Mouse (Mus musculus) adrenal gland, adult 18-20 months (tissue): ENCODE measurements around the gene Fam222a. TPM values are rescaled to one million over a fixed set of nuclear protein-coding genes. Genes with fewer than 3 reads are reported as not detected.

ENCODE experiments used
- DNase-seq, 2 experiments: peaks; one replicate each; pipeline ENCODE4 v3.0.0; 2021 to 2022; ENCODE audit warnings: low spot score in 2 of 2
- total RNA-seq, 2 experiments: library from RNA; stranded (reverse); gene quantifications; 1 replicate in 1 of 2; 2 replicates in 1 of 2; pipeline ENCODE4 v1.2.3; 2021

Gene Fam222a
- total RNA-seq, 2 experiments from 2014 or later: 62.7 to 76.0 TPM

DNA sequence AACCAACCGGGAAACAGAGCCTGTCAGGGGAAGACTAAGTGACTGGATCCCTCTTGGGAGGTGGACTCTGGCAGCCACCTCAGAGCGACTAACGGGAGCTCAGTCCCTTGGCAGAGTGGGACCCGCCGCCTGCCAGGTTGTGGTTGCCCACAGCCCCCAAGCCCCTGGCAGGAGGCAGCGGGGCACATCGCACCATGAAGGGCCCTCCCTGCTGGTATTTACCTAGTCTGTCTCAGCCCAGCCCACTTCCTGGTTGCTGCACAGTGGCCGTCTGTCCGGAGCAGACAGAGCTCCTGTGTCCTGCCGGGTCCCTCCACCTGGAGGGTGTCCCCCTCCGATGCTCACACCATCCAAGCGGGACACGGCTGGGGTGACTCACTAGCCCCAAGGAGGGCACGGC, 83.2 kb downstream of the Fam222a start:
- no peak for DNase-seq

DNA sequence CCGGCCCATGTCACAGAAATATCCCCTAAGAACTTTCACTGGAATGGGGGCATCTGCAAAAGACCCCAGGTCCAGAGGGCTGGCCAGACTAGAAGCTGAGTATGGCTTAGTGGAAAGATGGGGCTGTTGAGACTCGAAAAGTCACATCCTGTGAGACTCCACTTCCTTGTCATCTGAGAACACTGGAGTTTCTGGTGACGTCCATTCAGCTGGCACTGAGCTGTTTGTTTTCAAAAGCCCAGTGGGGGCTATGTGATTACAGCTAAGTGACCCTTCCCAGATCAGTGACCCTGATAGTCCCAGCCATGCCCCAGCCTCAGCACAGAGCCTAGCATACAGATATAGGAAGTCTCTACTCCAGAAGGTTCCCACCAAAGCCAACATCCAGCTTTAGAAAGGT, 83.6 kb downstream of the Fam222a start:
- no peak for DNase-seq

DNA sequence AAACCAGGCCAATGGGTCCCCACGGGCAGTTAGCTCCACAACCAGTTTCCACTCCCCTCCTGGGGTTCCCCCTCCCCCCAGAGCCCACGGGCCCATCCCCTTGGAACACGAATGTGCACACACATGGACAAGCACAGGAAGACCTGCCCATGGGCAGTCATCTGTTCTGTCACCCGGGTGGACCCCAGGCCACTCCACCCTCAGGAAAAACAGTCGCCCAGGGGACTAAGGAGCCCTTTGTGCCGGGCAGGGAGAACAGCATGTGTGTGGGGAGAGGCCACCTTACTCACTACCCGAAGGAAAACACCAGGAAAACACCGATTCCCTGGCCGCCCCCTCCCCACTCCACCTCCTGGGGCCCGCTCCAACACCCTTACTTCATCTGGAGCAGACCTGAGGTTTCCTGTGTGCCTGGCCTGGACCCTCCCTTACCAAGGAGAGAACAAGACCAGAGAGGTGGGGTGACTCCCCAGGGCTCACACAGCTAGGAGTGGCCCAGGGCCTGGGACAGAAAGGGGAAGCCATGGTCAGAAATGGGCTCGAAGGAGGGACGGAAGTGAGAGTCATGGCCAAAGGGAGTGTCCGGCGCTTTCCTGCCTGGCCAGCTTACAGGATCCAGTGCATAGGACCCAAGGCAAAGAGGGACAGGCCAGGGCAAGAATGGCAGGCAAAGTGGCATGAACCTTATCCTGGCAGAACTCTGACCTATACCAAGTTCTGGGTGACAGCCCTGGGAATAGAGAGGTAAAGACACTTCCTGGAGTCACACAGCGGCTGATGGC, 86.0 kb downstream of the Fam222a start:
- no peak for DNase-seq

DNA sequence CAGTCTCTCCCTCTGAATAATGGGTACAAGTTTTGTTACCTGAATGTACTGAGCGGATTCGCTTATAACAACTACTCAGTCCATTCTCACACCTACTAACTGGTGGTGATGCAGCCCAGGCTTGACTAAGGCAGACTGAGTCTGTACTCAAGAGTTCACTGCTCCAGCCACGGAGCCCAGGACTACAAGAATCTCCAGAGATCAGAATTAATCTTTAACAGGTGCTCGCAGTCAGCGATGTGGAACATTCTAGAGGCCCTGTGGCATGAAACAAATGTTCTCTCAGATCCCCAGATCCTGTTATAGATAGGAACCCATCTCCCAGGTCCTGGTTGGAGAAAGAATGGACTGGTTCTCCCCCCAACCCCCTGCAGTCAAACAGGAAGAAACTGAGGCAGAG, 87.9 kb downstream of the Fam222a start:
- no peak for DNase-seq

DNA sequence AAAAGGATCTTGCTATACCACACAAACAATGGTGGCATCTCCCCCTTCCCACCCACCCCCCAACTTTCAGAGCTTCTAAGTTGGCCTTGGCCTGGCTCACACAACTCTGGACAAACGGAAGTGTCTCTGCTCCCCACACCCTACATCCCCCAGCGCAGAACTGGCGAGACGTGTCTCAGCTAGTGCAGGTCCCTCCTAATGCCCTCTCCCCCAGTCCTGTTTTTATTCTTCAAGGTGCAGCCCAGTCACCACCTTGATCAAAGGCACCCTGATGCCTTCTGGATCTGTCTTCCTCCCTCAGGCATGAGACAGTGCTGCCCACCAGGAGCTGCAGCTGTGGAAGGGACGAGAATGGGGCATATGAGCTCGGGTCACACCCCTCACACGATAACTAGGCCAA, 88.5 kb downstream of the Fam222a start:
- DNase-seq: no peak

DNA sequence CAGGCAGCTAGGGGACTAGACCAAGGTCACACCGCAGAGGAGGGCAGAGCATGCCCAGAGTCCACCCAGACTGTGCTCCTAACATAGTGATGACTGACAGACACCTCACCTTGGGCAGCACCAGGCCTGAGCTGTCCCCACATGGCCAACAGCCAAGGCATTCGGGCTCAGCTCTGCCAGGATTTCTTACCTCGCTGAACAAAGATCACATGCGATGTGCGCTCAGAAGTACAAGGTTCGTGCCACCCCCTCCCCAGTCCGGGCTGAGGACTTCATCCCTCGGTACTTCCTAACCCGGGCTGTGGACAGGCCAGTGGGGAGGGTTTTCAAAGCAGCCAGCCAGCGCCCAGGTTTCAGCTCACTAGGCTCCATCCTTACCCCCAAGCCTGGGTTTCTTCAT, 89.6 kb downstream of the Fam222a start:
- DNase-seq: no peak

DNA sequence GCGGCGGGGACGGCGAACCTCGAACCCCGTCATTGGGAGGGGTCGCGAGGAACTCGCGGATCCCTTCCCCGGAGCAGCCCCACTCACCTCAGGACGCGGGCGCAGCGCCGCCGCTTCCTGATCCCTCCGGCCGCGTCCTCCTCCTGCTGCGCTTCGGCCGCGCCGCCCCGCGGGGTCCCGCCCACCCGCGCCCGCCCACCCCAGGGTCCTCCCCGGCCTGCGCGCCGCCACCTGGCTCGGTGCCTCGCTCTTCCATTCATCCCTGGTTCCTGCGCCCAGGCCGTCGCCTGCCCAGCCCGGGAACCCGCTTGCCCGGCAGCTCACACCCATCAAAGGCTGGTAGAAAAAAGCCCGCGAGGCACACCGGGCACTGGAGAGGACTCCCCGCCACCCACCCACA, 90.4 kb downstream of the Fam222a start, which contains the start of gene Trpv4:
Gene Trpv4, minus strand, starts transcription at position 167 of the 400 bp plus-strand sequence.
- no peak for DNase-seq

DNA sequence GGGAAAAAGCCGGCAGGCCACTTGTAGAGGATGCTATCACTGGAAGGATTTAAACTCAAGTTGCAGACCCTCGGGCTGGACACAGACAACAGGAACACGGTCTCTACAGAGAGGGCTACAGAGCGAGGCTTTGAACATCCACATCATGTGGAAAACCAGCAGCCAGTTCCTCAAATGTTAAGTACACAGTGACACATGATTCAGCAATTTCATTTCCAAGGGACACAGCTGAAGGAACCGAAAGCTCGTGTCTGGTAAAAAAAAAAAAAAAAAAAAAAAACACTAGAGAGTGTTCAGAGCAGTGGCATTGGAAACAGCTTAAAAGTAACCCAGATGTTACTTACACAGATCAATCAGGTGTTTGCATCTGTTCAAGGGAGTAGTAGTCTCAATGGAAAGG, 93.2 kb downstream of the Fam222a start:
- DNase-seq: no peak

Other genes starting within 250 kb of the Fam222a start
- 10 to 100 TPM; 72.4 to 72.6 TPM for gene Kctd10, start 187.5 kb upstream of the Fam222a start, total RNA-seq
- gene Ube3b, start 187.4 kb upstream of the Fam222a start, total RNA-seq: 10 to 100 TPM; 62.7 to 67.8 TPM
- 10 to 100 TPM; 19.4 to 29.9 TPM for gene Mmab, start 124.0 kb upstream of the Fam222a start, total RNA-seq
- 10 to 100 TPM; 26.1 to 44.5 TPM for gene Mvk, start 123.7 kb upstream of the Fam222a start, total RNA-seq
- 1 to 10 TPM; 3.0 to 4.6 TPM for gene Trpv4, start 90.4 kb downstream of the Fam222a start, total RNA-seq
- gene Gltp, start 123.0 kb downstream of the Fam222a start, total RNA-seq: 10 to 100 TPM; 40.7 to 49.2 TPM
- 1 to 10 TPM; 7.1 to 8.5 TPM for gene Tchp, start 139.7 kb downstream of the Fam222a start, total RNA-seq
- gene Ankrd13a, start 206.7 kb downstream of the Fam222a start, total RNA-seq: 10 to 100 TPM; 72.6 to 82.7 TPM
- gene Git2, start 207.5 kb downstream of the Fam222a start, total RNA-seq: 10 to 100 TPM; 33.8 to 36.8 TPM